Mouse (Mus musculus) neural tube, embryonic 13.5 days (tissue): ENCODE measurements at regions not wholly inside any gene's neighbourhood (a gene's known extent, or its start where the extent isn't known, plus 50 kb on each side); places are given as distances from the start of the nearest gene placed in this dataset.

ENCODE experiments used
- ATAC-seq: fragments of 200-750 bp; cut with Nextera tagmentation; 2 replicates; pipeline ENCODE4 v1.8.0; 2017; ENCODE audit warnings: low read depth, mild to moderate bottlenecking, moderate TSS enrichment, moderate library complexity
- H3K27ac ChIP-seq: fragments of 300-500 bp; sonication (generic); replicated peaks from 2 replicates; pipeline ENCODE4 v1.5.1; 2015; ENCODE audit warnings: moderate library complexity, mild to moderate bottlenecking, inconsistent platforms
- H3K27me3 ChIP-seq: fragments of 300-500 bp; sonication (generic); 2 replicates; pipeline ENCODE4 v1.6.1; 2015; ENCODE audit warnings: mild to moderate bottlenecking, inconsistent platforms
- H3K36me3 ChIP-seq: fragments of 300-500 bp; sonication (generic); 2 replicates; pipeline ENCODE4 v1.6.1; 2015; ENCODE audit warnings: mild to moderate bottlenecking, inconsistent platforms
- H3K4me1 ChIP-seq: fragments of 300-500 bp; sonication (generic); replicated peaks from 2 replicates; pipeline ENCODE4 v1.6.1; 2015; ENCODE audit warnings: inconsistent platforms
- H3K4me2 ChIP-seq: fragments of 300-500 bp; sonication (generic); 2 replicates; pipeline ENCODE4 v1.6.1; 2015; ENCODE audit warnings: inconsistent platforms, mild to moderate bottlenecking, moderate library complexity
- H3K4me3 ChIP-seq: fragments of 300-500 bp; sonication (generic); 2 replicates; pipeline ENCODE4 v1.5.1; 2015; ENCODE audit warnings: mild to moderate bottlenecking, inconsistent platforms
- H3K9ac ChIP-seq: fragments of 300-500 bp; sonication (generic); 2 replicates; pipeline ENCODE4 v1.6.1; 2015; ENCODE audit warnings: moderate library complexity, mild to moderate bottlenecking, inconsistent platforms
- H3K9me3 ChIP-seq: fragments of 300-500 bp; sonication (generic); 2 replicates; pipeline ENCODE4 v1.6.1; 2016; ENCODE audit warnings: inconsistent platforms
- WGBS: fragments of 180-500 bp; shearing (Covaris S2); methylation state at CpG from one replicate; pipeline ENCODE4 v1.1.7; 2015; 5-methylcytosine and 5-hydroxymethylcytosine counted together

DNA sequence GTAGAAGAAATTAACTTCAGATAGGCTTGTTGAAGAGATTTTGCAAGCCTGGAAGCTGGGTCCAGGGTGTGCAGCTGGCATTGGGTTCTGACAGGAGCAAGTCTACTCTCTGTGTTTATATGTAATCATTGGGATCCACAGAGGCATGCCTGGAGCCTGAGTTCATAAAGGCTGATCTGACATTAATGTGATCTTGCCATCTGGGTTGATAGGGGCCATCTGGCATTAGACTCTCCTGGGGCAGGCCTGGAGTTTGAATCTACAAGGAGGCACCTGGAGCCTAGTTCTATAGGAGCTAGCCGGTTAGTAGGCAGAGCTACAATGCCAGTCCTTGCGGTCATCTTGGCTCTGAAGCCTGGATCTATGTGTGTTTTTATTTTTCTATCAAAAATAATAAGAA is 554.5 kb upstream of the Nr5a2 start:
- no peaks in the 10 kb centered on the region for H3K4me1 ChIP-seq
- 69% methylated on average over 2 of the region's 2 CpGs for WGBS
- no peaks in the 10 kb centered on the region for H3K36me3 ChIP-seq
- no peak overlapping the region for H3K27ac ChIP-seq
- H3K4me3 ChIP-seq = no peak overlapping the region
- no peak overlapping the region for H3K4me2 ChIP-seq
- no peaks in the 10 kb centered on the region for H3K9me3 ChIP-seq
- H3K9ac ChIP-seq = no peak overlapping the region
- H3K27me3 ChIP-seq = no peaks in the 10 kb centered on the region
- ATAC-seq = peak; percentile 47; the same call in 1 of the 2 replicates

GRCm38 (mm10) chr1:137503704-137504422 is 543.6 kb upstream of the Nr5a2 start:
- no peak for ATAC-seq
- no peaks in the 10 kb centered on the region for H3K27me3 ChIP-seq
- no peak overlapping the region for H3K4me3 ChIP-seq
- no peaks in the 10 kb centered on the region for H3K4me1 ChIP-seq
- no peak overlapping the region for H3K4me2 ChIP-seq
- H3K9ac ChIP-seq = no peak overlapping the region
- H3K27ac ChIP-seq = no peak overlapping the region
- 81% methylated on average over 8 of the region's 8 CpGs for WGBS
- no peaks in the 10 kb centered on the region for H3K36me3 ChIP-seq
- no peaks in the 10 kb centered on the region for H3K9me3 ChIP-seq

DNA sequence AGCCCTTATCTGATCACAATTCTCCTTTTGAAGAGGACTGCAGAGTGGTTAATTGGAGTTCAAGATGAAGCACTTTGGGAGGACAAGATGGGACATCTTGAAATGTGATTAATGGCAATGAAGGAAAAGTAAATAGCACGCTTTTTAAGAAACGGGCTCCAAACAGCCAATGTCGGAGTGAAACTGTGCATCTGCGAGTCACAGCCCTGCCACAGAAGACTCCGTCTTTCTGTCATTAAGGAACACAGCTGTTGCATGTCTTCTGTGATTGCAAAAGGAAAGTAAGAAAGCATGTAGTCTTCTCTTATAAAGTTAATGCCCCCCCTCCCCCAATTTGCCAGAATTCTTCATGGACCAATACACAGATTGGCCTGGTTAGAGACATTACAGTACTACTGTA is 528.0 kb upstream of the Nr5a2 start:
- no peaks in the 10 kb centered on the region for H3K9me3 ChIP-seq
- H3K9ac ChIP-seq = no peak overlapping the region
- no peaks in the 10 kb centered on the region for H3K4me1 ChIP-seq
- H3K27ac ChIP-seq = no peak overlapping the region
- no peaks in the 10 kb centered on the region for H3K36me3 ChIP-seq
- no peak for ATAC-seq
- WGBS = 77% methylated on average over 5 of the region's 5 CpGs
- H3K4me2 ChIP-seq = no peak overlapping the region
- no peak overlapping the region for H3K4me3 ChIP-seq
- H3K27me3 ChIP-seq = no peaks in the 10 kb centered on the region

GRCm38 (mm10) chr1:137478459-137478858 is 518.2 kb upstream of the Nr5a2 start:
- H3K27ac ChIP-seq = no peak overlapping the region
- H3K9ac ChIP-seq = no peak overlapping the region
- no peaks in the 10 kb centered on the region for H3K9me3 ChIP-seq
- H3K4me1 ChIP-seq = no peaks in the 10 kb centered on the region
- ATAC-seq = no peak
- no peaks in the 10 kb centered on the region for H3K36me3 ChIP-seq
- H3K27me3 ChIP-seq = no peaks in the 10 kb centered on the region
- no peak overlapping the region for H3K4me3 ChIP-seq
- 60% methylated on average over 1 of the region's 1 CpGs for WGBS
- H3K4me2 ChIP-seq = no peak overlapping the region

GRCm38 (mm10) chr1:137477239-137477638 is 517.0 kb upstream of the Nr5a2 start:
- Histone ChIP-seq H3K4me1 (no peaks in the 10 kb centered on the region), H3K9me3 (no peaks in the 10 kb centered on the region), H3K4me3 (no peak overlapping the region), H3K36me3 (no peaks in the 10 kb centered on the region), H3K9ac (no peak overlapping the region), H3K27me3 (no peaks in the 10 kb centered on the region), H3K4me2 (no peak overlapping the region), H3K27ac (no peak overlapping the region)
- 73% methylated on average over 3 of the region's 3 CpGs for WGBS
- no peak for ATAC-seq

DNA sequence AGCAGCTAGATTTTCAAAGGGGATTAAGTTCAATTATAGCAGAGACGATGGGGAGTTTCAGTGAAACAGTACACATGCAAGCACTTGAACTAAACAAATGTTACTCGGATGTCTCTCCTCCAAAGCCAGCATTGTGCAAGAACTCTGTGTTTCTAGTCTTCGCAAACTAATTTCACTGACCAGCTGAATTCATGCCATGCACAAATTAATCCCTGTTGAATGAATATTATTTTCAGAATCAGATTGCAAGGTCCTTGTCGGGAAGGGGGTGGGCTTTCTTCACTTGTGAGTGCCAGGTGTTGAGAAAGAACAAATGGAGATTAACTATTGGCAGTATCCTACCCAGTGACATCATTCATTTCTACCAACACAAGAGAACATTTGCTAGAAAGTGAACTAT is 514.6 kb upstream of the Nr5a2 start:
- Histone ChIP-seq H3K27me3 (no peaks in the 10 kb centered on the region), H3K9me3 (no peaks in the 10 kb centered on the region), H3K9ac (no peak overlapping the region), H3K4me1 (no peaks in the 10 kb centered on the region), H3K4me2 (no peak overlapping the region), H3K36me3 (no peaks in the 10 kb centered on the region), H3K27ac (no peak overlapping the region), H3K4me3 (no peak overlapping the region)
- 91% methylated on average over 4 of the region's 4 CpGs for WGBS
- no peak for ATAC-seq

DNA sequence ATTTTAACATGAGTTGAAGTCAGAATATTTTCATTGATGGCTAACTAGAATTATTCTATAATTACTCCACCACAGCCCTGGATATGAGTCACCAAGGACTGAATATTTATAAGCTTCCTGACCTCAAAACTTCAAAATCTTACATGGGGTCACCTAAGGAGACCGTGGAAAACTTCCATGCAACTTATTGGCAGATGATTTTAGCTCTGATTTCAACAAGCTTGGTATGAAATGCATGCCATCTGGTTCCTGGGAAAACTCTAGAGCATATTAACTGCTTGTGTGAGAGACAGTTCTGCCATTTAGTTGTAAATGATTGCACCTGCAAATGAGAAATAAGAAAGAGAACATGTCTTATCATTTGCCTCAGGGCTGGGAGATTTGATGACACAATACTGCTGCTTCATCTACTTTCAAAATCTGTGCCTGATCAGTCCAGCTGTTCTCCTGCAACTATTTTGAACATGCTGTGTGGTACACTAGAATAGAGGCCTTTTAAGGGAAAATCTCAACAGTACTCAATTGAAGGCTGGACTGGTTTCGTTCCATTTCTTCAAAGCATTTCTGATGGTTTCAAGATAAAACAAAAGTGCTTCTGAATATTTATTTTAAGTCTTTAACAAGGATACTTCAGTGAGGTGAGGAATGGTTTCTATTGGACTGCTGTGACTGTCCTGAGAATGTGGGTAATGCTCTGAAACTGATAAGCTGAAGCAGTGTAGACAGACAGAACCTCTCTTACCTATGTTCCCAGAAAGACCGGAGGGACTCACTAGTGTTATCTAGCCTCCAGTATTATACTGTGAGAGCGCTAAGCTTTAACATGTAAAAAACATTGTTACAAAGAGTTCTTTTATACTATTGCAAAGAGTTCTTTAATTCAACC is 513.8 kb upstream of the Nr5a2 start:
- no peak for ATAC-seq
- no peak overlapping the region for H3K9ac ChIP-seq

DNA sequence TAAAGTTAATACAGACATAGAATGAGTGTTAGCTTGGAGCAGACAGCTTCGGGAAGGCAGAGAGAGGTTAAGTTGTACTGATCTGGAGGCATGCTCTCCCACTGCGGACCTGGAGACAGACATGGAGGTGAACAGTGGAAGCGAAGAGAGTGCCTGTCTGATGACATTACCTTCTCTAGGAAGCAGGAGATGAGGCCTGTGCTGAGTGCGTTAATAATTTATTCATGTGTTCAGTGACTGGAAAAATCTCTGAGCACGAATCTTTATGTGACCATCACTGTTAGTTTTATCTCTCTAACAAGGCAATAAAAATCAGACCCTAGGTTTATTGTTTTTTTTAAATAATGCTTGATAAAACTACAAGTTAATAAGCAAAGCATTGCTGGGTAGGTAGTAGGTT is 504.7 kb upstream of the Nr5a2 start:
- H3K4me3 ChIP-seq = no peak overlapping the region
- H3K4me1 ChIP-seq = no peaks in the 10 kb centered on the region
- no peaks in the 10 kb centered on the region for H3K27me3 ChIP-seq
- H3K4me2 ChIP-seq = no peak overlapping the region
- no peaks in the 10 kb centered on the region for H3K9me3 ChIP-seq
- no peak for ATAC-seq
- H3K27ac ChIP-seq = no peak overlapping the region
- 64% methylated on average over 5 of the region's 5 CpGs for WGBS
- no peak overlapping the region for H3K9ac ChIP-seq
- H3K36me3 ChIP-seq = no peaks in the 10 kb centered on the region

More for the DNA sequence above, 513.8 kb upstream of the Nr5a2 start:
- no peaks in the 10 kb centered on the region for H3K9me3 ChIP-seq
- 91% methylated on average over 4 of the region's 4 CpGs for WGBS
- H3K4me2 ChIP-seq = no peak overlapping the region
- no peaks in the 10 kb centered on the region for H3K36me3 ChIP-seq
- no peak overlapping the region for H3K4me3 ChIP-seq
- H3K27ac ChIP-seq = no peak overlapping the region
- no peaks in the 10 kb centered on the region for H3K4me1 ChIP-seq
- H3K27me3 ChIP-seq = no peaks in the 10 kb centered on the region

DNA sequence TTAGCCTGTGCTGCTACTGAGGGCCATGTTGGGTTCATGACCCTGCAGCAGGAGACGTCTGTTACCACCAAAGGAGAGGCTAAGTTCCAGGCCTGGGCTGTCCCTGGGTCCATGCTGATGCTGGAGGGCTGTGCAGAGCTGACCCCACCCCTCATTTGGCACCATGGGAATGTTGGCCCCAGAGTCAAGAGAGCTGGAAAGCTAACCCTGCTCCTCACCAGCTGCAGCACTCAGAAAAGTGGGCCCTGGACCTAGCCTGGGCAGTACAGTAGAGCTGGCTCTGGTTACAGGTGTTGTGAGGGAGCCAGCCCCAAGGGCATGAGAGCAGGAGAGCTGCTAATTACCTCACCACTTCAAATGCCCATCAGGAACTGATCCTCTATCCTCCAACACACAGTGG is 500.9 kb upstream of the Nr5a2 start:
- no peak for ATAC-seq
- H3K9me3 ChIP-seq = no peaks in the 10 kb centered on the region
- no peak overlapping the region for H3K9ac ChIP-seq
- H3K4me2 ChIP-seq = no peak overlapping the region
- no peak overlapping the region for H3K4me3 ChIP-seq
- no peaks in the 10 kb centered on the region for H3K36me3 ChIP-seq
- no peak overlapping the region for H3K27ac ChIP-seq
- WGBS = 58% methylated on average over 1 of the region's 1 CpGs
- no peaks in the 10 kb centered on the region for H3K4me1 ChIP-seq
- H3K27me3 ChIP-seq = no peaks in the 10 kb centered on the region

- Histone ChIP-seq H3K9me3 (no peaks in the 10 kb centered on the region), H3K4me1 (peaks cover 7% of the 10 kb centered on the region), H3K9ac (no peak overlapping the region), H3K36me3 (no peaks in the 10 kb centered on the region), H3K27me3 (no peaks in the 10 kb centered on the region), H3K4me2 (no peak overlapping the region), H3K4me3 (no peak overlapping the region), H3K27ac (0 out of 2 replicates have a peak overlapping the region, but pooled peaks have one; percentile 30)
- WGBS = 39% methylated on average over 7 of the region's 7 CpGs
- peak; percentile 23; the same call in 1 of the 2 replicates for ATAC-seq
Observed at GRCm38 (mm10) chr1:137453446-137454208, 493.4 kb upstream of the Nr5a2 start.

- H3K4me1 ChIP-seq = peaks cover 7% of the 10 kb centered on the region
- H3K27me3 ChIP-seq = no peaks in the 10 kb centered on the region
- H3K27ac ChIP-seq = no peak overlapping the region
- no peak overlapping the region for H3K4me3 ChIP-seq
- no peak overlapping the region for H3K9ac ChIP-seq
- no peaks in the 10 kb centered on the region for H3K36me3 ChIP-seq
- ATAC-seq = no peak
- no peak overlapping the region for H3K4me2 ChIP-seq
- no peaks in the 10 kb centered on the region for H3K9me3 ChIP-seq
- 76% methylated on average over 1 of the region's 1 CpGs for WGBS
Observed at GRCm38 (mm10) chr1:137452749-137453148, 492.5 kb upstream of the Nr5a2 start.

GRCm38 (mm10) chr1:137446497-137446896 is 486.2 kb upstream of the Nr5a2 start:
- Histone ChIP-seq H3K36me3 (no peaks in the 10 kb centered on the region), H3K27ac (no peak overlapping the region), H3K9ac (no peak overlapping the region), H3K4me1 (0 out of 2 replicates have a peak, but pooled peaks cover 3% of the 10 kb centered on the region), H3K4me3 (no peak overlapping the region), H3K9me3 (no peaks in the 10 kb centered on the region), H3K4me2 (no peak overlapping the region), H3K27me3 (no peaks in the 10 kb centered on the region)
- 41% methylated on average over 3 of the region's 3 CpGs for WGBS
- ATAC-seq = no peak
